Mouse (Mus musculus): Measurements from ENCODE around the gene Pex11b.
"Not testable (repeated sequence)": the region's sequence is repeated elsewhere in the genome, so short reads cannot be mapped to it uniquely, and the experiment has no call there.

Pex11b gene

DNA sequence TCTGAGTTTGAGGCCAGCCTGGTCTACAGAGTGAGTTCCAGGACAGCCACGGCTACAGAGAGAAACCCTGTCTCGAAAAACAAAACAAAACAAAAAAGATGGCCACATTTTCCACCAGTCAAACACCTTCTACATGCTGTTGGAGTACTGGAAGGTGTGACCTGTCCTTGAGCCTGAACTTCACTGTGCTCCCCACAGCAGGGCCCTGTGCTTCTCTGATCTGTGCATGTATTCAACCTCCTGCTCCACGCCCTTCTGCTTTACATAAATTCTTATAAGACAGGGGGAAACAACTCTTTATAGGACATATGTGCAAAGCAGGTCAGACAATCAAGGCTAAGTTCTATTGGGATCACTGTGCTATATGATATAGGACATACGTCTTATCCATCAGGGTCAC, 12.0 kb upstream of the Pex11b start:
- peak; percentile 57 for DNase-seq (ENCODE audit: low read depth, low spot score)

DNA sequence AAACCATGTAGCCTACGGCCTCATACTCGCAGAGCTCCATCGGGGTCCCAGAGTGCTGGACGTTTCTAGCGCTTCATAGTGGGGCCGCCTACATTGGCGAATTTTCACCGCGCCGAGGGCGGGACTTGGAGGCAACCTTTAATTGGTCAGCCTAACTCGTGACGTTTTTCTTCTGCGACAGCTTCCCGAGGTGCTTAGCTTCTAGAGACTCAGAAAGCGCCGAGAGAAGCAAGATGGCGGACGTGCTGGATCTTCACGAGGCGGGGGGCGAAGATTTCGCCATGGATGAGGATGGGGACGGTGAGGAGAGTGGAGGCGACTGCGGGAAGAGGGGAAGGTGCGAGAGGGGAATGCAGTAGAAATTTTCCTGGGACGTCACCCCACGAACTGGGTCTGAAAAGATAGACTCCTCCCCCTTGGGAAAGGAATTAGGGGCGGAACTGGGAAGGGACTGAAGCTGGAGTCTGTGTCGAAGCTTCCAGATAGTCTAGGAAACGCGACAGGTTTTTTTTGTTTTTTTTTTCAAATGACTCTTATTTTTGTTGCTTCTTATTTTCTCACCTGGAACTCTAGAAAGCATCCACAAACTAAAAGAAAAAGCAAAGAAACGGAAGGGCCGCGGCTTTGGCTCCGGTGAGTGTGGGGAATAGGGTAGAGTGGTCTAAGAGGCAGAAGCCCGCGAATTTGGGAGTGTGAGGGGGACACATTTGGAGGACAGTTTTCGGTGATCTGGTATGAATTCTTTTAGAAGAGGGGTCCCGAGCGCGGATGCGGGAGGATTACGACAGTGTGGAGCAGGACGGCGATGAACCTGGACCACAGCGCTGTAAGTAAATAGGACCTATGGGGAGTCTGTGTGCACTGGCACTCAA, 5.2 kb upstream of the Pex11b start, which contains the start of gene Rbm8a:
Gene Rbm8a, plus strand, starts transcription at position 205 of the 872 bp plus-strand sequence.
- peak; percentile 99 for DNase-seq (ENCODE audit: low read depth, low spot score)

DNA sequence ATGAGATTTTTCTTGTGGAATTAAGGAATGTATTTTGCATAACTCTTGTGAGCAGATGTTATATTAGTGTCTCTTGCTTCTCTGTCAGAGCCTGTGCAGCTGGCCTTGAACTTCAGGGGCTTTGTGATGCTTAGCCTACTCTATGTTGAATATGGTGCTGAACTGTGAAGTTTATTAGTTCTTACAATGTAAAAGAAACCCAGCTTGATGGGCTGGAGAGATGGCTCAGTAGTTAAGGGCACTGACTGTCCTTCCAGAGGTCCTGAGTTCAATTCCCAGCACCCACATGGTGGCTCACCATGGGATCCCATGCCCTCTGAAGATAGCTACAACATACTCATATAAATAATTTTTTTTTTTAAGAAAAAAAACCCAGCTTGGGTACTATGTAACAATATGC, 3.1 kb upstream of the Pex11b start:
- no peak for DNase-seq (ENCODE audit: low read depth, low spot score)

DNA sequence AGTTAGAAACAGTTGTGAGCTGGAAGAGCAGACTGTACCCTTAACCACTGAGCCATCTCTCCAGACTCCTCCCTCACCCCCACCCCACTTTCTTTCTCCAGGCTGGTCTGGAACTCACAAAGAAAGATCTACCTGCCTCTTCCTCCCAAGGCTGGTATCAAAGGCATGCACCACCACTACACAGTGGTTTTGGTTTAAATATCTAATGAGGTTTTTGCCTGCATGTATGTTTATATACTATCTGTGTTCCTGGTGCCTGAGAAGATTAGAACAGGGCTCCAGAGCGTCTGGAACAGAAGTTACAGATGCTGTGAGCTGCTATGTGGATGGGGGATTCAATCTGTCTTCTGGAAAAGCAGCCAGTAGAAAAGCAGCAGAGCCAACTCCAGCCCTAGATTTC, 1.2 kb upstream of the Pex11b start:
- no peak for DNase-seq (ENCODE audit: low read depth, low spot score)

DNA sequence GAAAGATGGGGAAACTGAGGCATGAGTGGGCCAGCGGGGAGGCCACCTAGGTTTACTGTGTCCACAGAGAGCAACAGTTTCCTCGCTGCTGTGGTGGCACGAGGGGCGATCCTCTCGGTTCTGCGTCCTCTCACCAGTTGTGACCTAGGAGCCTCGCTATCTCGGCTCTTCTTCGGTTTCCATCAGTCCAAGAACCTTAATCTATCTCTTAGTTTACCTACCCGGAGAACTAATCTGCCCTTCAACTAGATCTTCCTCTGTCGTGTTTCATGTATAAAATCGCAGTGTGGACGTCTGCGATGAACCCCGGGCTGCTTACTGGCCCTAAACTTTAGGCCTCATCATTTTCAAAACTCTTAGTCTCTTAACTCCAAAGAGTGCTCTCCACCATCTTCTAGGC, 730 bp downstream of the Pex11b start:
- DNase-seq (ENCODE audit: low read depth, low spot score) = no peak

DNA sequence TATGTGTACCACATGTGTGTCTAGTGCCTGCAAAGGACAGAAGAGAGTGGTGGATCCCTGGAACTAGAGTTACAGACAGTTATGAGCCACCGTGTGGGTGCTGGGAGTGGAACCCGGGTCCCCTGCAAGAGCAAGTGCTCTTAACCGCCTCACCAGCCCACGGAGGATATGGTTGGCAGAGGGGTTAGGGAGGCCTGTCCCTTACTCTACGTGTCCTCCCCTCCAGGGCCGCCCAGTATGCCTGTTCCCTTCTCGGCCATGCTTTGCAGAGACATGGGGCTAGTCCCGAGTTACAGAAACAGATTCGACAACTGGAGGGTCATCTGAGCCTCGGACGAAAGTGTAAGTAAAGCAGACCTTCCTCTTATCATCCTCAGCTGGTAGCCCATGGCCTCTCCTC, 1.3 kb downstream of the Pex11b start:
- no peak for DNase-seq (ENCODE audit: low read depth, low spot score)

DNA sequence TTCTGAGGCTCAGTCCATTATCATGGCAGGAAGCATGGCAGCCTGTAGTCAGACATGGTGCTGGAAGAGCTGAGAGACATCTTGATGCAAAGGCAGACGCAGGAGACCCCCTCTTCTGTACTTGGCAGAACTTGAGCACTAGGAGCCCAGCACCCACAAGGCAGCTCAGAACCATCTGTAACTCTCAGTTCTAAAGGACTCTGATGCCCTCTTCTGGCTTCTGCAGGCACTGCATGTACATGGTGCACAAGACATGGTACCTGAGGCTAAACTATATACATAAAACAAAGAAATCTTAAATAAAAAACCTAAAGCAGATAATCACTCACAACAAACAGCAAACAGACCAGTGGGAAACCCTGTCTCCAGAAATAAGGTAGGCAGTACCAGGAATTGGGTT, 4.0 kb downstream of the Pex11b start:
- DNase-seq (ENCODE audit: low read depth, low spot score) = peak; percentile 81

DNA sequence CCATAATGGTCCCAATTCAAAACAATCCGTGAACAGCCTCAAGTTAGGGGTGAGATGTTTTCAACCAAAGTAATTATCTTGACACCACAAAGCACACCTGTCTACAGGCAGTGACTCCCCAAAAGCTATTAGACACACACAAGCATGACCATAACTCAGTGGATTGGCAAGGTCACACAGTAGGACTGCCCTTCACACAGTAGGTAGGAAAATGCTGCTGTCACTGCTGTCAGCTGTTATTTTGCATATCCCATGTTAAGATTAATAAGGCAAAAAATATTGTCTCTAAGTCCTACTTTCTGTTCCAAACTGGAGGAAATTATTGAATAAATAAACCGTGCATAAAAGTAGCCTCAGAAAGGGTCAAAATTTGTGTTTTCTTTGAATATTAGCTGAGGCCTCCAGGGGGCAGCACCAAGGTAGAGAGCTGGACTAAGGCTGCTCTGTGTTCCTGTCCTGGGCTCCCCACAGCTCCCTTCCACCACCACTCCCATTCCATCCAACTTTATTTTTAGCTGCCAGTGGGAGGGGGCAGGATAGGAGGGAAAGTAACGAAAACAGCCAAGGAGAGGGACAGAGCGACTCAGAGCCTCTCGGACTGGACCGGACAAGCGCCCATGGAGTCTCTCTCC, 10.0 kb downstream of the Pex11b start, which contains the start of gene Itga10:
Gene Itga10, plus strand, starts transcription at position 567 of the 632 bp plus-strand sequence.
- peak; percentile 43 for DNase-seq (ENCODE audit: low read depth, low spot score)

DNA sequence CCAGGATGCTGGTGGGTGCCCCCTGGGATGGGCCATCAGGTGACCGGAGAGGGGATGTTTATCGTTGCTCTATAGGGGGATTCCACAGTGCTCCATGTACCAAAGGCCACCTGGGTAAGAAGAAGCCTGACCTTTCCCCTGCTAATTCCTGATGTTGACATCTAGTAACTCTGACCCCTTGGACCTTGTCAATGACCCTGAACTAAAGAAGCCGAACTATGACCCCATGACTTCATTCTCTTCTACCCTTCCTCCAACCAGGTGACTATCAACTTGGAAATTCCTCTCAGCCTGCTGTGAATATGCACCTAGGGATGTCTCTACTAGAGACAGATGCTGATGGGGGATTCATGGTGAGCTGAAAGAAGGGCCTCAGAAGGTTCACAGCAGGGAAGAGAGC, 12.2 kb downstream of the Pex11b start:
- no peak for DNase-seq (ENCODE audit: low read depth, low spot score)

DNA sequence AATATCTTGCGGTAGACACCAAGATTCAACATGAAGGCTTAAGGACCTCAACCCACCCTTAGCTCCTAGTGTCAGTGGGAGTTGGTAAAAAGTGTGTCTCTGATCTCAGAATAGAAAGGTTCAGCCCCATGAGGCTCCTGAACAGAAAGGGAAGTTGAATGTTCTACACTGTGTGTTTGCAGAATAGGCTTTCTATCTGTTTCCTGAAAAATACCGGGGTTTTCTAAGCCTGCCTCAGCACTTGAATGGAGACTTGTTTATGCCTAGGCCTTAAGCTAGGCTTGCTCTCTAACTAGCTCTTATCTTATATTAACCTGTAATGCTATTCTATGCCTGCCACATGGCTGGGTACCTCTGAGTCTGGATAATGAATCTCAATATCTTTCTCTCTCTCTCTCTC, 25.7 kb downstream of the Pex11b start:
- DNase-seq (ENCODE audit: low read depth, low spot score) = no peak

DNA sequence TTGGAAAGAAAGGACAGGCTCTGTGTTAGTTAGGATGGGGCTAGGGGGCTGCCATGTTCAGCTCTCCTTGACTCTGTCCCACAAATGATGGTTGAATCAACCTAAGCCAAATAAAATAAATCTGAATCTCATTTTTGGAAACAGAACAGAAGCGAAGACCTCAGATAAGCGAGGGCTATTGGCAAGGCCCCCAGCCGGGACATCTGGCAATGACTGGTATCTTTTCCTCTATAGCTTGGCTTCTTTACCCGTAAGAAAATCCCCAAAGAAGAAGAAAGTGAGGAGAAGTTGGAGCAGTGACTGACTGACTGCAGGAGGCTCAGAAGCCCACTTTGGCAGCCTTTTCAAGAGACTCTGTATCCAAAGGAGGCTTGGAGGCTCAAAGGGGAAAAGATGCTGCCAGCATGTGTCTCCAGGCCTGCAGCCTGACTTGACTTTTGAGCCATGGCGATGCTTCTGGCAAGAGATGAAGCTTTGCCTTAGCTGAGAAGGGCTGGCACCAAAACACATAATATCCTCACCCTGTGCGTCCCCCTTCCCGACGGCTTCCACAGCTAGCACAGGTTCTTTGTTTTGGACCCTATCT, 27.6 kb downstream of the Pex11b start:
- no peak for DNase-seq (ENCODE audit: low read depth, low spot score)

DNA sequence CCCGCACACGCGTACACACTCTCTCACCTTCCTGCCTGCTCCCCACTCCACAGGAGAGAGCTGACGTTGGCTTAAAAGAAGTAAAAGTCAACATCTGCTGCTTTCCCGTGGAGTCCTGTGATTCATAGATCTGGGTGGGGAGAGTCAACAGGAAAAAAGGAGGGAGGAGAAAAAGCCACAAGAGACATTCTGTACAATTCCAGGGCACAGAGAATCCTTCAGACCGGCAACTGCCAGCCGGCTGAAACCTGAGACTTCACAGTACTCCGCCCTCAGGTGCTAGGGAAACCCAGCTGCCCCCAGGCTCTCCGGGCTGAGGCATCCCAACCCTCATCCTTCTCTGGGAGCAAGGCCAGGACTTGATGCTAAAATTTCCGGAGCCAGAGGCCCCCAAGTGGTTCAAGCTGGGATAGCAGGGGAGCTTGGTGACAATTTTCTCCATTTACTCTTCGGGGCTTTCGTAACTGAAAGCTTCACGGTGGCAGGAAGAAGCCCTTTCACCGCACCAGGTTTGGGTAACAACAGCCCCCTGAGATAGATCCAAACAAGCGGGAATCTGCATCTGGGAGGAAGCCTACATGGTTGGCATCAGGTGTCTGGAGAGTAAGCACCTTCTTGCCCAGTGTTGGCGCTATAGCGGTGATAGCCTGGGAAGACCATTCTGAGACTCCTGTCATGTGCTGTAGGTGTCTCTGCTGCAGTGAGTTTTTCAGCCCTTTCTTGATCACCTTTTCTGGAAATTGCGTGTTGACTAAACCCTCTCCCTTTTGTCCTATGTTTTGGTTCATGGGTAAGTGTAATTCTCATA, 28.5 kb downstream of the Pex11b start:
- DNase-seq (ENCODE audit: low read depth, low spot score) = peak; percentile 97

DNA sequence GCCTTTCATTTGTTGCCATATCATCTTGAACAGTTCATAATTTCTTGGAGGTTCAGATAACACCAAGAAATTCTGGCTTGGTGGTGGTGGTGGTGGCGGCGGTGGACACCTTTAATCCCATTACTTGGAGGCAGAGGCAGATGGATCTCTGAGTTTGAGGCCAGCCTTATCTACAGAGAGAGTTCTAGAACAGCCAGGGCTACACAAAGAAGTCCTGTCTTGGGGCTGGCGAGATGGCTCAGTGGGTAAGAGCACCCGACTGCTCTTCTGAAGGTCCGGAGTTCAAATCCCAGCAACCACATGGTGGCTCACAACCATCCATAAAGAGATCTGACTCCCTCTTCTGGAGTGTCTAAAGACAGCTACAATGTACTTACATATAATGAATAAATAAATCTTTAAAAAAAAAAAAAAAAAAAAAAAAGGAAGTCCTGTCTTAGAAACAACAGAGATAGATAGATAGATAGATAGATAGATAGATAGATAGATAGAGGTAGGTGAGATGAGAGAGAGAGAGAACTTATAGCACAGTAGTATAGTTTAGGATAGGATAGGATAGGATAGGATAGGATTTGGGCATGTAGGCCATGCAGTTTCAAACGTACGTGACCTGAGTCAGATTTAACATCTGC, 30.7 kb downstream of the Pex11b start:
- not testable (repeated sequence) for DNase-seq (ENCODE audit: low read depth, low spot score)

DNA sequence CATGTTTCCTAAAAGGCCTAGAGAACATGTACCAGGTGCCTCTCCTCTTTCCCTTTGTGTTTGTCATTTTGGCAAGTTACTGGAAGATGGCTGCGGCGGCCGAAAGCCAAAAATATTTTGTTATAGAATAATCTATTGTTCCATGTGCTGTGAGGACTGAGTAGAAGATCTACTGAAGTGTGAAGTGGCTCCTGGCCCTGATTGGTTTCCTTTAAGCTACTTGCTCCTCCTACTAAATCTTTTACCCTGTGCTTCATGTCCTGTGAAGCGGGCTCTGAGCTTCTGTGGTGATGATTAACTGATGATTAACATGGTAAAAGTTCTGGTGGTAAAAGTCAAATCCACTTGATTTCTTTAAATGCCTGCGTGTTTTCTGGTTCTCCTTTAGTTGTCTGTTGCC, 31.7 kb downstream of the Pex11b start:
- DNase-seq (ENCODE audit: low read depth, low spot score) = no peak

DNA sequence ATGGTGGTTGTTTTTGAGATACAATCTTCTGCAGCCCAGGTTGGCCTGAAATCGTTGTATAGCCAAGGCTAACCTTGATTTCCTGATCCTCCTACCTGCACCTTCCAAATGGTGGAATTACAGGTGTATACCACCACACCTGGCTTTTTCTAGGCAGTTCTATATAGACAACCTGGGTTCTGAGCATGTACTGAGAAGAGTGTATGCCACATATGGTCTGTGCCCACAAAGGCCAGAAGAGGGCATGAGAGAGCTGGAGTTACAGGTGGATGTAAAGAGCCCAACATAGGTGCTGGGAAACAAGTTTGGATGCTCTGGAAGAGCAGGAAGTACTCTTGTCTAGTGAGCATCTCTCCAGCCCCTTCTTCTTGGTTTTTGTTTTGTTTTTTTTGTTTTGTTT, 32.1 kb downstream of the Pex11b start:
- DNase-seq (ENCODE audit: low read depth, low spot score) = peak; percentile 85

DNA sequence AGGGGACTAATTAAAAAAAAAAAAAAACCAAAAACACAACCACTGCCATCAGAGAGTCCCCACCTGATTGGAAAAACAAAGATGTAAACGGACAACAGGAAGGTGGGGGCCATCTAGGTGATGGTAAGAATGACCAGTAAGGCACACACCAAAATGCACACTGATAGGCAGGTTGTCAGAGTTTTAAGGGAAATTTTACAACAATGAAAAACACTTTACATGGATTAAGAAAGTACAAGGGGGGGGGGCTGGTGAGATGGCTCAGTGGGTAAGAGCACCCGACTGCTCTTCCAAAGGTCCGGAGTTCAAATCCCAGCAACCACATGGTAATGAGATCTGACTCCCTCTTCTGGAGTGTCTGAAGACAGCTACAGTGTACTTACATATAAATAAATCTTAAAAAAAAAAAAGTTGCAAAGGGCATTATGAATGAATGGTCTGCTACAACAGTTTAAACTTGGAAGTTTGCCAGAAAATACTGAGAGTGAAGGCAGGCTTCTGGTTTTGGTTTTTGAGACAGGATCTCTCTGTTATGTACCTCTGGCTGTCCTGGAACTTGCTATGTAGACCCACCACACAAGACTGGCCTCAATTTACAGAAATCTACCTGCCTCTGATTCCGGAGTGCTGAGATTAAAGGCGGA, 33.4 kb downstream of the Pex11b start:
- no peak for DNase-seq (ENCODE audit: low read depth, low spot score)

DNA sequence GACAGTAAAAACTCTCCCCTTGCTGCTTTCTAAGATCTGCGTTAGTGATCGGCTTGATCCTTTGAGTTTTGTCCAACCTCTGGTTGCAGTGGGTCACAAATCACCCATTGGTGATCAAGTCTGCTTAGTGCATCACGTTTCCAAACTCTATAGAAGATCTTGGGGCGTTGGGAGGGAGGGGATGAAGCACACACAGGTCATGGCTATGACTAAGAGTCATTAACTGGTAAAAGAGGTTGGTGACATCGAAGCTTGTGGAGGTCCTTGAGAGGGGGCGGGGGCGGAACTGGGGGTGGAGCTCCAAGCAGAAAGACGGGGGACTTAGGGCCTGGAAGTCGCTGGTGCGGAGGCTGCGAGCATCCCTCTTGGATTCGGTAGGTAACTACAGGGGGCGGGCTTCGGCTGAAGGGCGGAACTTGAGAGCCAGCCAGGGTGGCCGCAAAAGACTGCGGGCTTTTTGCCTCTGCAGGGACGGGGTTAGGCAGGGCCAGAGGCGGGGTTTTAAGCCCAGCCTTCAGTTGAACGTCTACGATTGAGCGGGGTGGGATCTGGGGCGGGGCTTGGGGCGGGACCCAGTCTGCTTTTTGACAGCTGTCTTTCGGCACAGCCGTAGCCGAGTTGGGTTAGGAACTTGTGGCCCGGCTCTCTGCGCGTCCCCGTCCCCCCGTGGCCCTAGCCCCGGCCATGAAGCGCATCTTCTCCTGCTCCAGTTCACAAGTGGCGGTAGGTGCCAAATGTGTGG, 34.7 kb downstream of the Pex11b start, which contains the start of gene Ankrd35:
Gene Ankrd35, plus strand, starts transcription at position 405 of the 742 bp plus-strand sequence.
- peak; percentile 96 for DNase-seq (ENCODE audit: low read depth, low spot score)

DNA sequence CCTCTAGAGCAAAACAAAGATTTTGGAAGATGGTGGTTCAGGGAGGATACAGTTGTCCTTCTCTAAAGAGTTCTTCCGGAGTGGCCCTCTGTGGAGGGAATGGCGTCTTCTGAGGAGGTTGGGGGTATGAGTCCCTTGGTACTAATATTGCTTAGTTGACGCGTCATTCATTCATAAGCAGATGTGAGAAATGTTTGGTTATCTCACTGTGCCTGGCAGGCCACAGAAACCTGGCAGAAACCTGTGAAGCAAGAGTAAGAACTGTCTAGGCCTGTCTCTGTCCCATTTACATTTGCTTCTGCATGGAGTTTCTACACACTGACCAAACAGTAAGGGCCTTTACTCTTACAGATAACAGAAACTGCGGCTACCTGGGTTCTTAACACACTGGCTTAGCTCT, 36.3 kb downstream of the Pex11b start:
- no peak for DNase-seq (ENCODE audit: low read depth, low spot score)

DNA sequence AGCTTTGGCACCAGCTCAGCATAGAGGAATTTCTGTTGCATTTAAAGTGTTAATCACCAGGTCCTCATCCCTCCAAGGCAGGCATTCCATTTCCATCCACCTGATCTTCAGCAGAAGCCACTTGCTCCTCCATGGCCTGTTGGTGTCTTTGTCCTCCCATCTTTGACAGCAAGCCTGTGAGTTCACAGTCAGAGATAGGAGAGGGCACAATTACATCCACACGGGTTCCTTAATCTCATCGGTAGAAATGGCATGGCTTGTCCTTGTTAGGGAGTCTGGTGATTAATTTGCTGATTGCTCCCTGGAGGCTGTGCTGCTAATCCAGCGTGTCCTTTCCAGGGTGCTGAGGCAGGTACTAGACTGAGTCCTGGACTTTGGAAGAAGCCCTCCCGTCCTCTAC, 38.3 kb downstream of the Pex11b start:
- DNase-seq (ENCODE audit: low read depth, low spot score) = no peak

DNA sequence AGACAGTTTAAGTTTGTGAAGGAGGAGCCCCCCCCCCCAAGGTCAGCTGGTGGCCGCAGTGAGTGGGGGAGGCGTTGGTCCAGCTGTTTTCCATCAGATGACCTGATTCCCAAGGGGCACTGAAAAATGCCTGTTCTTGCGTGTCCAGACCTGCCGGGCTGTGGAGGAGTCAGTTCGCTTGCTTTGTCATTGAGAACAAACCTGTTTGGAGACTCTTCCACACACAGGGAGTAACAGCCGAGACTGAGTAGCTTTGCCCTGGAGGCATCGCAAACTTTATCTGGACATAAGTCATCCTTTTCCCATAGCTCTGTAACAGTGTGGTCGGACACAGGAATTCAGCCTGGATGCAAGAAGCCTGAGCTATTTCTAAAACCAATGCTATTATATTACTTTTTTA, 39.3 kb downstream of the Pex11b start:
- peak; percentile 59 for DNase-seq (ENCODE audit: low read depth, low spot score)

Data from ES-CJ7 (cell line).